Mouse (Mus musculus) T-helper 17 cell (primary cell): Measurements from ENCODE around the gene Arntl2.
"Not testable (repeated sequence)": the region's sequence is repeated elsewhere in the genome, so short reads cannot be mapped to it uniquely, and the experiment has no call there.

Experiments
- in situ Hi-C, 2 experiments: fragments of 300-600 bp; cut with MboI, MseI; formaldehyde crosslinking; loops; 1 replicate in 1 of 2; 2 replicates in 1 of 2; pipeline ENCODE4 v1.15.1; 2025; ENCODE audit warnings: high pct_unique_total_duplicates in 2 of 2

Gene Arntl2

DNA sequence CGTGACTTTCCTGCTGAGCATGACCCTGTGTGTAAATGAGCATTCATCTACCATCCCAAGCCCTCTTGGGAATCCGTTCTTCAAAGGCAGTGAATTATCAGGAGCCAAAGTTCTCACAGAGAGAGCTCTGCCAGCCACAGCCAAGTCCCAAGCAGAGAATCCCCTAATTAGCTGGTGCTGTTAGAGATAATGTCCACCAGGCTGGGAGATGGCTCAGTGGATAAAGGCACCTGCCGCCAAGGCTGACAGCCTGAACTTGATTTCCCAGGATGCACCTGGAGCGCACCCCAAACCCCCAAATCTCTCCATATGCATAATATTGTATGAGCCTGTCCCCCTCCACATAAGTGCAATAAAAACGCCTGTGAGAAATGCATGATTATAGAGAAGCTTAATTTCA is 49.5 kb downstream of the Arntl2 start:
- in situ Hi-C loops, result loop anchor here (25.0 kb wide), 1 partner anchor 392 kb away; no protein-coding TSS in a partner anchor

- in situ Hi-C loops, result loop anchor here (25.0 kb wide), 1 partner anchor 391 kb away; no protein-coding TSS in a partner anchor
Observed at GRCm38 (mm10) chr6:146845961-146846750, 50.3 kb downstream of the Arntl2 start.

DNA sequence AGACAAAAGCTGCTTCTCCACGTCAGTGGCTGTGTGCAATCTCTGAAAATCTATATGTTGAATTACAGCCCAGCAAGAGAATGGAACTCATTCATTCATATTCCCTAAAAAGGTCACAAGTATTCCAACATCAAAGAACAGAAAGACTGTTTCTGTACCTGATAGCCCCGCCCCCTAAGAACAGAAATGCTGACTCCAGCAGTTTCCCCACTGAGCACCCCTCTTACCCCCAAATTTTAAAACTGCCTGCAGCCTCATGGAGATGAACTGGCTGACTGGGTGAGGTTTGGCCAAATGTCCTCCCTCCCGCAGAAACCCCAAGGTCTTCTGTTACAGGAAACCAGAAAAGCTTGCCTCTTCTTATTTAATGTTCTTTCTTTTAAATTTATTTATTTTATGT is 51.5 kb downstream of the Arntl2 start:
- in situ Hi-C loops, result loop anchor here (25.0 kb wide), 1 partner anchor 390 kb away; no protein-coding TSS in a partner anchor

GRCm38 (mm10) chr6:146848281-146848680 is 52.4 kb downstream of the Arntl2 start:
- in situ Hi-C loops, result loop anchor here (25.0 kb wide), 1 partner anchor 389 kb away; no protein-coding TSS in a partner anchor

DNA sequence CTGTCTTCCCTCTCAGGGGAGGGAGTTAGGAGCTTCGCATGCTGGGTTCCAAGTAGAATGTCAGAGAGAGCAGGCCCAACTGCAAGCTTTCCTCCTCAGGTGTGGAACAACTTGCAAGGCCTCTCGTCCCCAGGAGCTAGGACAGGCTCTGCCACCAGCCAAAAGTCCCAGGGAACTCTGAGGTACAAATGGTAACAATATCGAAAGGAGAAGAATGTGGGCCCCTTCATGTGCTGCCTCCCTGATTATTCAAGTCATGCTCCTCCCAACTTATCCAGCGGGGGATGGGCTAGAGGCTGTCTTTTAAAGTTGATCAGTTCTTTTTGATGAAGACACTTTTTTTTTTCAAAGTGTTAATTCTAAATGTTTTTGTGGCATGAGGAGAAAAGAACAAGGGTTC is 54.2 kb downstream of the Arntl2 start, which contains the start of gene Smco2:
Gene Smco2, plus strand, starts transcription at position 55 of the 400 bp plus-strand sequence.
- in situ Hi-C loops, result no loop called here

GRCm38 (mm10) chr6:146851916-146852315 is 56.1 kb downstream of the Arntl2 start:
- in situ Hi-C loops, result no loop called here

GRCm38 (mm10) chr6:146852739-146853138 is 56.9 kb downstream of the Arntl2 start:
- in situ Hi-C loops, result no loop called here

DNA sequence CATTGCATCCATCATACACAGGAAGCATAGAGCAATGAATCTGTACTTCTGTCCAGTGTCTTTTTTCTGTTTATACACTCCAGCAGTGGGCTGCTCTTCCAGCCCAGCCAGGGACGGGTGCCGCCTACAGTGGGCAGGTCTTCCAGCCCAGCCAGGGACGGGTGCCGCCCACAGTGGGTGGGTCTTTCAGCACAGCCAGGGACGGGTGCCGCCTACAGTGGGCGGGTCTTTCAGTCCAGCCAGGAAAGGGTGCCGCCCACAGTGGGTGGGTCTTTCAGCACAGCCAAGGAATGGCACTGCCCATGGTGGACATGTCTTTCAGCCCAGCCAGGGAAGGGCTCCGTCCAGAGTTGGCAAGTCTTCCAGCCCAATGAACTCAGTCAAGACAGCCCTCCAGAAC is 59.3 kb downstream of the Arntl2 start:
- in situ Hi-C loops, result no loop called here

- in situ Hi-C loops, result no loop called here
Observed at GRCm38 (mm10) chr6:146857386-146857785, 61.5 kb downstream of the Arntl2 start.

DNA sequence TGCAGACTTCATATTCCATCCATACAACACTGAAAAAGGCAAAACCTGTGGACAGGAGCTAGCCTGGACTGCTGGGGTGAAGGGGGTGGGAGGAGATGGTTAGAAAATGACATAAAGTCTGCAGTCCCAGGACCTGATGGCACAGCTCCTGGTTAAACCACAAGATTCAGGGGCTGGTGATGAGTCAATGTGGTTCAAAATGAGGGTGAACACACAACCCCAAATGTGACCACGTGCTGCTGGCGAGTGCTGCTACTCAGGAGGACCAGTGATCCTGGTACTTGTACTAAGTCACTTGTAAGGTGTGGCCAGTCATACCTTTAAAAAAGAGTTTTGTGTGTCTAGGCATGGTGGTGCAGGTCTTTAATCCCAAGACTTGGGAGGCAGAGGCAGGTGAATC is 67.3 kb downstream of the Arntl2 start:
- in situ Hi-C loops, result no loop called here

DNA sequence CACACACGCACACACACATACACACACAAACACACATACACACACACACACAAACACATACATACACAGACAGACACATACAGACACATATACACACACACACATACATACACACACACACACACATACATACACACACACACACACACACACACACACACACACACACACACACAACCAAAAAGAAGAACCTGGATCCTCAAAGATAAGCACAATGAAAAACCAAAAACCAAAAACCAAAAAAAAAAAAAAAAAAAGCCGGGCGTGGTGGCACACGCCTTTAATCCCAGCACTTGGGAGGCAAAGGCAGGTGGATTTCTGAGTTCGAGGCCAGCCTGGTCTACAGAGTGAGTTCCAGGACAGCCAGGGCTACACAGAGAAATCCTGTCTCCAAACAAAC is 68.5 kb downstream of the Arntl2 start:
- in situ Hi-C loops, result not testable (repeated sequence)

DNA sequence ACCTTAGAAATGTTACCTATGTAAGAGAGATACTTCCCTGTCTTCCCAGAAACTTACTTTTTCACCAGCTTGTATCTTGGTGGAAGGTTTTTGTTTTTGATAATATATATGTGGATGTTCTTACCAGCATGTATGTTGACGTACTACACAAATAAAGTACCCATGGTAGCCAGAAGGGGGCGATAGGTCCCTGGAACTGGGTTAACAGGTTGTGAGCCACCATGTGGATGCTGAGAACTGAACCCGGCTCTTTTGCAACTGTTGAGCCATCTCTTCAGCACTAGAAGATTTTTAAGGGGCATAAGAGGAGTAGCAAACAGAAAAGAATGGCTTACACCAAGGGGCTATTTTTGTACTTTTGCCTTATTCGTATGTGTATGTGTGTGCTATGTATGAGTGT is 69.8 kb downstream of the Arntl2 start:
- in situ Hi-C loops, result loop anchor here in 1 of 2 experiments (5.0 kb wide), 1 partner anchor 127 kb away; no protein-coding TSS in a partner anchor

- in situ Hi-C loops, result no loop called here
Observed at GRCm38 (mm10) chr6:146871975-146872374, 76.1 kb downstream of the Arntl2 start.

DNA sequence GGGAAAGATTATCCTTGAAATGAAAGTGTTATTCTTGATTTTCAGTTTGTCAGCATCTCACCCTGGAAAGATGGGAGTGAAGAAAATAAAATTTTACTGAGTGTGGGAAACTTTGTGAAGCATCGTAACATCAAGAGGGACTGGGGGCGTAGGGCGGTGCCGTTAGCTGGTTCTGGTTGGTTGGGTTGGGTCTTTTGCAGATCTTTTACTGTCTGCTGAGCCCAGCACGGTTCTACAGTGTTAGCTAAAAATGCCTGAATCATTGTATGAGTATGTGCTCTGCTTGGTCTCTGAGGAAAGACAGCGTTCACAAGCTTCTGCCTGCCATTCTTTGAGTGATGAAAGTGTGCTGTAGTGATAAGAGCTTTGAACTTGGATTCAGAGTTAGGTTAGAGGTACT is 78.6 kb downstream of the Arntl2 start:
- in situ Hi-C loops, result no loop called here

DNA sequence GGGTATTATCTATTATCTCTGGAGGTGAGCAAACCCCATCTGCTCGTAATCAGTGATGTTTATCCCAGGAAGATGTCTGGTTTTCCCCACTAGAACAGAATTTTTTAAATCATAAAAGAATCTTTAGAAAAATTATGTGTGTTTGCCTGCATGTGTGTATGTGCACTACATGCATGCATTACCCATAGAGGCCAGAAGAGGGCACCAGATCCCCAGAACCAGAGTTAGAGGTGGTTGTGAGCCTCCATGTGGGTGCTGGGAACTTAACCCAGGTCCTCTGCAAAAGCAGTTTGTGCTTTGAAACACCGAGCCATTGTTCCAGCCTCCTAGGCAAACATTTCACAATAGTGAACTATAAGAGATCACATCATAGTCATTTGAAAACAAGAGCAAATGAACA is 81.0 kb downstream of the Arntl2 start:
- in situ Hi-C loops, result no loop called here

GRCm38 (mm10) chr6:146877425-146878045 is 81.7 kb downstream of the Arntl2 start:
- in situ Hi-C loops, result no loop called here

DNA sequence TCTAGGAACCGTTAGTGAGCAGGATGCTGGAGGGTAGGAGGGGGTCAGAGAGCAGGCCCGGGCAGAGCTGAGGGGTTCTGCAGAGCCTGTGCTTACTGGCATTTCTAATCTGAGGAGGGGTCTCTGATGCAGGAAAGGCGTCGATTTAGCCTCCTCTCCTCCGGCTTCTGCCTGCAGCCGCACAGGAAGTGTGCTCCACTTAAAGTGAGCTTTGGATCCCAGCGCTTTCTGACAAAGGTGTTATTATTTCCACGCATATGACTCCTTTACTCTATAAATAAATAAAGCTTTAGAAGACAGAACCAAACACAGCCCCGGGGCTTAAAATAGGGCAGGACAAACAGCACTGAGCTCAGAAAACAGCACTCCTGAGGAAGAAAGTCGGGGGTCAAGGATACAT is 83.1 kb downstream of the Arntl2 start:
- in situ Hi-C loops, result no loop called here

DNA sequence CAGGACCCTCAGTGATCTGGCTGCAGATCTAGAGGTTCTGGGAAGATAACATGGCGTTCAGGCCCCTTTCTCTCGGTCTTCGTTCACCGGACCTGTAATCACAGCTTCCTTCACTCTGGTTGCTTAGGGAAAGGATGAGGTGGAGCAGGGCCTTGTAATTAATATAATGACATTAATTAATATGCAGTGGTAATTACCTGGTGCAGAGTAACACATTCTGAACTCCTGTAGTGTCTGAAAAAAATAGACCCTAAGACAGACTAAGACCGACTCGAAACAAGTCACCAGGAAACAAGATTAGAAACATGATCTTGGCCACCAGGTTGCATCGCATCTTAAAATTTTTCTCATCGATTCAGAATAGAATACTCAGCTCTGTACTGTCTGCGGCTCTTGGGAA is 84.0 kb downstream of the Arntl2 start:
- in situ Hi-C loops, result loop anchor here in 1 of 2 experiments (5.0 kb wide), 1 partner anchor 72 kb away; the partner anchor contains the start of gene 1700034J05Rik

- in situ Hi-C loops, result loop anchor here in 1 of 2 experiments (5.0 kb wide), 1 partner anchor 72 kb away; the partner anchor contains the start of gene 1700034J05Rik
Observed at GRCm38 (mm10) chr6:146880296-146880695, 84.4 kb downstream of the Arntl2 start.

GRCm38 (mm10) chr6:146881896-146882770 is 86.3 kb downstream of the Arntl2 start:
- in situ Hi-C loops, result loop anchor here in 1 of 2 experiments (5.0 kb wide), 1 partner anchor 70 kb away; the partner anchor contains the start of gene 1700034J05Rik
